Mouse (Mus musculus) CD4-positive naive resting alpha-beta T cell, adult 76 days (primary cell): ENCODE data around the gene Ptgs1. TPM values are rescaled to one million over a fixed set of nuclear protein-coding genes. Genes with fewer than 3 reads are reported as not detected.

Experiments
- total RNA-seq: library from RNA; stranded (reverse); gene quantifications from one replicate; pipeline ENCODE4 v1.2.4, GENCODE M21; 2023

Gene Ptgs1
- 3.7 TPM for total RNA-seq

GRCm38 (mm10) chr2:36230366-36230765 lies at the start of gene Ptgs1:
Gene Ptgs1, plus strand, starts transcription at chr2:36230426.

Other genes with a start within 250 kb of the Ptgs1 start
- gene Ndufa8, start 181.0 kb upstream of the Ptgs1 start, total RNA-seq: 39.7 TPM
- gene Morn5, start 181.0 kb upstream of the Ptgs1 start, total RNA-seq: not detected
- gene Lhx6, start 125.0 kb upstream of the Ptgs1 start, total RNA-seq: not detected
- 8.3 TPM for gene Mrrf, start 94.0 kb upstream of the Ptgs1 start, total RNA-seq
- gene Rbm18, start 93.7 kb upstream of the Ptgs1 start, total RNA-seq: 47.3 TPM
- gene Olfr338, start 143.1 kb downstream of the Ptgs1 start, total RNA-seq: not detected
- gene Olfr339, start 188.5 kb downstream of the Ptgs1 start, total RNA-seq: not detected
- not detected for gene Olfr340, start 222.2 kb downstream of the Ptgs1 start, total RNA-seq